Mouse (Mus musculus) adrenal gland, adult 18-20 months (tissue): Measurements from ENCODE around the gene Gm10409. TPM values are rescaled to one million over a fixed set of nuclear protein-coding genes. Genes with fewer than 3 reads are reported as not detected.
"Not testable (repeated sequence)": the region's sequence is repeated elsewhere in the genome, so short reads cannot be mapped to it uniquely, and the experiment has no call there.

Experiments
- DNase-seq, 2 experiments: peaks; one replicate each; pipeline ENCODE4 v3.0.0; 2021 to 2022; ENCODE audit warnings: low spot score in 2 of 2
- long read RNA-seq, 2 experiments: library from polyadenylated mRNA; stranded (forward); transcript quantifications; one replicate each; pipeline ENCODE4 v2.0.0; 2021
- total RNA-seq, 2 experiments: library from RNA; stranded (reverse); gene quantifications; 1 replicate in 1 of 2; 2 replicates in 1 of 2; pipeline ENCODE4 v1.2.3; 2021

The Gm10409 gene
- total RNA-seq = not detected
- long read RNA-seq, experiment 1 = 0 reads
- long read RNA-seq, experiment 2 = 0 reads

DNA sequence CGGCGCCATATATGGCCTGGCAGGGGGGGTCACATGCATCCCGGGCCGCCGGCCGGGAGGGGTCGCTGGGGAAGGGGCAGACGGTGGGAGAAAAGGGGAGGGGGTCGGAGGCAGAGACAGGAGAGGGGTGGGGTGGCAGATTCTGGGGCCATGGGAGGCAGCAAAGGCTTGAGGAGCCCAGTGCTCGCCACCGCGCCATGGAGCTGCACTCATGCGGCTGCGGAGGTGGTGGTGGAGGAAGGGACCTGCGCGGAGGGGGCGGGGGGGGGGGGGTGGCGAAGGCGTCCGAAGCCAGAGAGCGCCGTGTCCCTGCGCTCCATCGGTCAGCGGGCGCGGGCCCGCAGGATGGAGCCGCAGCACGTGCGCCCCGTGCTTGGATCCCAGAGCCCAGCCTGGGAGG lies at the start of gene Gm10409:
Gene Gm10409, plus strand, starts transcription at position 301 of the 400 bp plus-strand sequence.
- not testable (repeated sequence) for DNase-seq

DNA sequence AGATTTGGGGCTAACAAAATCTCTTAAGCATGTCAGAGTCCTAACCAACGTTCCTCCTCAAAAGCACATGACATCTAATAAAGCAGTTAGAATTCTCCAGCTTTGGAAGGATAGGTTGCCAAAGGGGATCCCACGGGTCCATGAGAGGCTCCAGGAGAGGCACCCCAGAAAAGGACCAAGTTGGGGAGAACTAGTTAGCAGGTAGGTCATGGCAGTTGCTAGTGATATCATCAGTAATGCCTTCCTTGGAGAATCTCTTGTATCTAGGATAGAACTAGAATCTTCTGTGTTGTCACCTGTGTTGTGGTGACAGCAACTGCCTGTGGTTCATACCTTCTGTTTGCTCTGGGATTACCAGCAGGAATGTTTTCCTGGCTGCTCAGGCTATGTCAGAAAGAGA lies 17.6 kb upstream of the Gm10409 start, which contains the start of gene Gm10413:
Gene Gm10413, plus strand, starts transcription at position 301 of the 400 bp plus-strand sequence.
- DNase-seq = not testable (repeated sequence)

DNA sequence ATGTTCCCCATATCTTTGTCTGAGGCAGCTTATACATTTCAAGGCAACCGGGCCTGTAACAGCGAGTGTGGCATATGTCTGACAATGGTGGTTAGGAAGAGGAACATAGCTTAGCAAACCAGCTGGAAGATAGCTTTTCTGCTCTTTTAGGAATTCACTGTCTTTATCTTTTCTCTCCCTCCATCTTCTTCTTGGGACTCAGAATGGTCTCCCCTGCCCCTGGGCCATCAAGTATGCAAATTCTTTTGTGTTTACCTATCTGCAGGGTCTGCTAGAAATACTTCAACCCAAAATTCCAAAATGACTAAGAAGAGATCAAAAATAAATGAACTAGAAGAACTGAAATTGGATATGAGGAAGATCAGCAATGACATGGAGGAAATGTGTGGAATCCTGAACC lies 15.4 kb downstream of the Gm10409 start, which contains the start of gene Gm3005:
Gene Gm3005, plus strand, starts transcription at position 301 of the 400 bp plus-strand sequence.
- not testable (repeated sequence) for DNase-seq

DNA sequence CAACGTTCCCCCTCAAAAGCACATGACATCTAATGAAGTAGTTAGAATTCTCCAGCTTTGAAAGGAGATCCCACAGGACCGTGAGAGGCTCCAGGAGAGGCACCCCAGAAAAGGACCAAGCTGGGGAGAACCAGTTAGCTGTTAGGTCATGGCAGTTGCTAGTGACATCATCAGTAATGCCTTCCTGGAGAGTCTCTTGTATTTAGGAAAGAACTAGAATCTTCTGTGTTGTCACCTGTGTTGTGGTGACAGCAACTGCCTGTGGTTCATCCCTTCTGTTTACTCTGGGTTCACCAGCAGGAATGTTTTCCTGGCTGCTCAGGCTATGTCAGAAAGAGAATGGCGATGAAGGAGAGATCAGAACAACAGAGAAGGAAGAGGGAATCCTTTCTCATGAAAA lies 36.7 kb downstream of the Gm10409 start, which contains the start of gene Gm10408:
Gene Gm10408, plus strand, starts transcription at position 301 of the 400 bp plus-strand sequence.
- DNase-seq = not testable (repeated sequence)

Other genes starting within 250 kb of the Gm10409 start
- gene Gm5795, start 224.4 kb upstream of the Gm10409 start, total RNA-seq = not detected
- under 1 TPM in 1 of 2 experiments, not detected in 1; 0.48 TPM for gene D830030K20Rik, start 204.1 kb upstream of the Gm10409 start, total RNA-seq
- not detected for gene Gm2956, start 80.0 kb upstream of the Gm10409 start, total RNA-seq
- not detected for gene Gm10413, start 17.5 kb upstream of the Gm10409 start, total RNA-seq
- gene Gm3005, start 15.5 kb downstream of the Gm10409 start, total RNA-seq = not detected
- gene Gm10408, start 36.8 kb downstream of the Gm10409 start, total RNA-seq = not detected
- gene Gm3012, start 221.9 kb downstream of the Gm10409 start, total RNA-seq = not detected
- not detected for gene Gm3020, start 239.4 kb downstream of the Gm10409 start, total RNA-seq